Mouse (Mus musculus) adrenal gland, postnatal 4 days (tissue): Measurements from ENCODE around the gene Pcbp3. TPM values are rescaled to one million over a fixed set of nuclear protein-coding genes. Genes with fewer than 3 reads are reported as not detected.
A peak's percentile ranks its signal among the peaks of the same experiment; 100 is the strongest.
"Not testable (repeated sequence)": the region's sequence is repeated elsewhere in the genome, so short reads cannot be mapped to it uniquely, and the experiment has no call there.

Experiments used
- DNase-seq, 2 experiments: peaks; one replicate each; pipeline ENCODE4 v3.0.0; 2021 to 2022; ENCODE audit warnings: low spot score in 2 of 2, mixed read lengths in 2 of 2
- long read RNA-seq, 2 experiments: library from polyadenylated mRNA; stranded (forward); transcript quantifications; one replicate each; pipeline ENCODE4 v2.0.0; 2021
- total RNA-seq, 2 experiments: library from RNA; stranded (reverse); gene quantifications; 2 replicates each; pipeline ENCODE4 v1.2.3; 2021

The Pcbp3 gene
- 10 to 100 TPM; 52.3 to 72.3 TPM for total RNA-seq
- long read RNA-seq, experiment 1, transcript Pcbp3-201 (16 exons, 2,013 nt): major isoform, 19 of 55 reads
- long read RNA-seq, experiment 1, partial matches to known transcripts: 7 of 55 reads
- long read RNA-seq, experiment 1, other reads (novel, unspliced or antisense): 29 of 55 reads
- long read RNA-seq, experiment 2, transcript Pcbp3-201 (16 exons, 2,013 nt): major isoform, 29 of 110 reads
- long read RNA-seq, experiment 2, partial matches to known transcripts: 19 of 110 reads
- long read RNA-seq, experiment 2, other reads (novel, unspliced or antisense): 62 of 110 reads

- DNase-seq: peak; percentile 93 to 94
Observed at GRCm38 (mm10) chr10:76961790-76962489, at the start of gene Pcbp3. Gene Pcbp3, minus strand, starts transcription at chr10:76961887.

- no peak for DNase-seq
Observed at GRCm38 (mm10) chr10:77008698-77009097, 47.0 kb upstream of the Pcbp3 start.

GRCm38 (mm10) chr10:77008109-77008561 is 46.4 kb upstream of the Pcbp3 start:
- DNase-seq: peak in 1 of 2 experiments; percentile 16

GRCm38 (mm10) chr10:77007433-77008108 is 45.9 kb upstream of the Pcbp3 start:
- DNase-seq: no peak

GRCm38 (mm10) chr10:77004936-77005335 is 43.2 kb upstream of the Pcbp3 start:
- no peak for DNase-seq

GRCm38 (mm10) chr10:76997759-76998513 is 36.2 kb upstream of the Pcbp3 start:
- peak; percentile 84 to 85 for DNase-seq

GRCm38 (mm10) chr10:76992456-76992855 is 30.8 kb upstream of the Pcbp3 start:
- no peak for DNase-seq

DNA sequence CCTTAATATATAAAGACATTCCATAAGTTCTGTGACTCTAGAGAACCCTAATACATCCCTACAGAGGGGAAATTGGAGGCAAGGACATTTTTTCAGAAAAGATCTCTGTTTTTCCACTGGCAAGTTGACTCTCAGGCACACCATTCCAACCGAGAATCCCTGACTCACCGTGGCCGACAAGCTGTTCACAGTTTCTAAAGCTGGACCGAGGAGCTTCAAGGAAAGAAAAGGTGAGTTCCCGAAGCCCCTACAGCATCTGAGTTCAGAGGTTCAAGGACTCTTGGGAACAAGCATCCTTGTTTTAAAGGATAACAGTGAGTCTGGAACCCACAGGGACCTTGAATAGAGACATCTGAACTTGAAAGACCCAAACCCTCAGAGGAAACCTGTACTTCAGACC is 26.9 kb upstream of the Pcbp3 start:
- no peak for DNase-seq

- DNase-seq: no peak
Observed at GRCm38 (mm10) chr10:76978042-76978441, 16.4 kb upstream of the Pcbp3 start.

DNA sequence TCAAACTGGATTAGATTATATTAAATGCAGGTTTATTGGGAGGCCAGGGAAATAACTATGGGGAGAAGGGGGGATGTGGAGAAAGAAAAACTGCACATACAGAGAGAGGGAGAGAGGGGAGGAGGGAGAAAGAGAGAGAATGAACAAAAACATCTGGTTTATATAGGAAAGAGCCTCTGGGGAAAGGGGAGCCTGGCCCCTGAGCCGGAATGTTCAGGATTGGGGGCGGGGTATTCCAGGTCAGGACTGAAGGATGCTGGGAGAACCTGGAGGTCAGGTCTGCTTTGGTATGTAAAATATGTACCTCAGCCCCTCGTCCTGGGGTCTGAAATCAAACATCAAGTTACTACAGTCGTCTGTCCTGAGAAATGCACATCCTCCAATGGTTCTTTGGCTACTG is 15.0 kb upstream of the Pcbp3 start:
- DNase-seq: no peak

- DNase-seq: no peak
Observed at GRCm38 (mm10) chr10:76973797-76974436, 12.2 kb upstream of the Pcbp3 start.

DNA sequence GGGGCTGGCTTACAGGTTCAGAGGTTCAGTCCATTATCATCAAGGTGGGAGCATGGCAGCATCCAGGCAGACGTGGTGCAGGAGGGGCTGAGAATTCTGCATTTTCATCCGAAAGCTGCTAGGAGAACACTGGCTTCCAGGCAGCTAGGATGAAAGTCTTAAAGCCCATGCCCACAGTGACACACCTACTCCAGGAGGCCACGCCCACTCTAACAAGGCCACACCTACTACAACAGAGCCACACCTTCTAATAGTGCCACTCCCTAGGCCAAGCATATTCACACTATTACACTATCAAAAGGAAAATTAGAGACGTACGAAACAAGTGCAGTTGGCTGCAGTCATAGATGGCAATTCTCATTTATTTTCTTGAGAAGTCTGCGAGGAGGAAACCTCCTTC is 10.6 kb upstream of the Pcbp3 start:
- not testable (repeated sequence) for DNase-seq

- DNase-seq: no peak
Observed at GRCm38 (mm10) chr10:76970974-76971373, 9.3 kb upstream of the Pcbp3 start.

DNA sequence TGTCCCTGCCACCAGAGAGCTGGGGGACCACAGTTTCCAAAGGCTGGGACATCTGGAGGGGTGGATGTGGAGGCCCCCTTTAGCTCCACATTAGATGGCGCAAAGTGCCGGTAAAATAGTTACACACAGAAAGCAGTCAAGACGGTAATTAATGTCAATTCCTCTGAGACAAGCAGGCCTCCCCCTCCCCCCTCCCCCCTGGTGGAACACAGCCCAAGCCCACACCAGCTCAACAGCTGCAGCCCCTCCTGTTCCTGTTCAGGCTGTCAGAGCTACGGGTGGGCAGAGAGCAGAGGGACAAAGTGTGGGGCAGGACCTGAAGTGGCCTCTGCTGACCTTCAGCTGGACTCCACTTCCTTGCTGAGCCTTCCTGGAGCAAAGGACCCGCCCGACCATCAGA is 2.7 kb upstream of the Pcbp3 start:
- DNase-seq: no peak

DNA sequence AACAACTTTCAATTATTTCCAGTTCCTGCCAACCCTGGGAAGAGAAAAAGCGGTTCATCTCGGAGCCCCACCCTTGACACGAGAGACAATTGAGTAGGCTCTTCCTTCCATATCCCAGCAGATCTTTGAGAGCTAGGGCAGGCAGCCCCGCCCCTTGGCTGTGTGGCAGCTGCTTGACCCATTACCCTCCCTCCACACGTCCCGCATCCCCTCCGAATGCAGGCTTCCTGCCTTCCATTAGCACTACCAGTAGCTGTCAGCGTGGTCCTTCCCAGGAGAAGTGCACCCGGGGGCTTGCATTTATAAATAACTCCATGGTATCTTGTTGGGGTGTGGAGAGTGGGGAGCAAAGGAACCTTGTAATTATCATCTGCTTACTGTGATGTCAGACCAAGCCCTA is 2.3 kb upstream of the Pcbp3 start:
- DNase-seq: no peak

DNA sequence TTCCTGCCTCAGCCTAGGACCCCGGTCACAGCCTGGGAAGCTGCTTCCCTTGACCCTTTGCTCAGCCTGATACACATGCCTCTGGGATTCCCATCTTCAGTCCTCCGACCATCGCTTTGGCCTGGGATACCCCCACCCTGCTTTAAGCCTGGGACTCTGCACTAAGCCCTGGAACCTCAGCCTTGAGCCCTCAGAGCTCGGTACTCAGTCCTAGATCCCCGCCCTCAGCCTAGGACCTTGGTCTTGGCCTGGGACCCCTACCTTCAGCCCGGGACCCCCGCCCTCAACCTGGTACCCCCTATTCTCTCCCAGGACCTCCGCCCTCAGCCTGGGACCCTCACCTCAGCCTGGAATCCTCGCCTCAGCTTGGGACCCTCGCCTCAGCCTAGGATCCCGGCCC is 531 bp downstream of the Pcbp3 start:
- DNase-seq: no peak

DNA sequence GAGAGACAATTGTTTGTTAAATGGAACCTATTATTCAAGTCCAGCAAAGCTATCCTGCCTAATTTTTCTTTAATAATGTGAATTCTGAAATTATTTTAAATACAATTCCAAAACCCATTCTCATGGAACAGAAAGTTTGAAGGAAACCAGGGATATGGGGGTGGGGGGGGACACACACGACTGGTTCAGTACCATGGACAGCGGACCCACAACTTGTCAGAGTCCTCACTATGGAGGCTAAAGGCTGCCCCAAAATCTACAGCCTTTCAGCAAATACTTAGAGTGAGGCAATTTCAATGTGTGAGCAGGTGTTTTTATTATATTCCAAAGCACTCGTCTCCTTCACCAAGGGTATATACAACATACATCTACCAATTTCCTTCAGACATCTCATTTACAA is 3.5 kb downstream of the Pcbp3 start:
- no peak for DNase-seq

DNA sequence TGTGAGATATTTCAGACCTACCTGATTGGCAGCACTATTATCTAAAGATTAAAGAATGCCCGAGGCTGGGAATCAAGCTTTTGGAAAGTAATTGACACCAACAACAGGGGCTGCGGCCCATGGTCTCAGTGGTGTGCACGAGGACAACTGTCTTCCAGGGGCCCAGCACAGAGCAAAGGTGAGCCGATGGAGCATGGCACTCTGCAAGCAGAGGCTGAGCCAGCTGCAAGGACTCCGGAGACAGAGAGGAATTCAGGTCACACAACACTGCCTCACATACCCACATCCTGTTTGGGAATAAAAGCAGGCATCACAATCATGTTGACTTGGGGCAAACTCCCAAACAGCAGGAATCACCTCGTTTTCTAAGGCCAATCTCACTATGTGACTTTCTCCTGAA is 5.5 kb downstream of the Pcbp3 start:
- DNase-seq: no peak

- no peak for DNase-seq
Observed at GRCm38 (mm10) chr10:76941038-76941437, 20.6 kb downstream of the Pcbp3 start.

GRCm38 (mm10) chr10:76936827-76937226 is 24.9 kb downstream of the Pcbp3 start:
- DNase-seq: no peak

DNA sequence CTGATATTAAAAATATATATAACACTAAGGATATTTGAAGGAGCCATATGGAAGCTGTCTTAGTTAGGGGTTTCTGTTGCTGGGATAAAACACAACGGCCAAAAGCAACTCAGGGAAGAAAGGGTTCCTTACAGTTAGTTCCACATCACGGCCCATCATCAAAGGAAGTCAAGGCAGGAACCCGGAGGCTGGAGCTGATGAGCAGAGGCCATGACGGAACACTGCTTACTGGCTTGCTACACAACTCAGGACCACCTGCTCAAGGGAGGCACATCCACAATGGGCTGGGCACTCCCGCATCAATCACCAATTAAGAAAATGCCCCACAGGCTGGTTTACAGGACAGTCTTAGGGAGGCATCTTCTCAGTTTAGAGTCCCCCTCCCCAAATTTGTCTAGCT is 26.9 kb downstream of the Pcbp3 start:
- no peak for DNase-seq
